Mouse (Mus musculus) embryonic facial prominence, embryonic 10.5 days (tissue): ENCODE data around the gene Umodl1. TPM values are rescaled to one million over a fixed set of nuclear protein-coding genes. Genes with fewer than 3 reads are reported as not detected.

ENCODE experiments used
- DNase-seq: peaks from one replicate; pipeline ENCODE4 v3.0.0-alpha.2; 2017; ENCODE audit warnings: low spot score
- H3K27ac ChIP-seq: fragments of 300-500 bp; sonication (generic); replicated peaks from 2 replicates; pipeline ENCODE4 v1.5.1; 2016; ENCODE audit warnings: mild to moderate bottlenecking
- H3K27me3 ChIP-seq: fragments of 300-500 bp; sonication (generic); replicated peaks from 2 replicates; pipeline ENCODE4 v1.6.1; 2016; ENCODE audit warnings: low read depth, mild to moderate bottlenecking; ENCODE audit not compliant: poor library complexity, severe bottlenecking
- H3K36me3 ChIP-seq: fragments of 300-500 bp; sonication (generic); replicated peaks from 2 replicates; pipeline ENCODE4 v1.6.1; 2016; ENCODE audit warnings: mild to moderate bottlenecking, moderate library complexity
- H3K4me1 ChIP-seq: fragments of 300-500 bp; sonication (generic); 2 replicates; pipeline ENCODE4 v1.6.1; 2016
- H3K4me3 ChIP-seq: fragments of 300-500 bp; sonication (generic); 2 replicates; pipeline ENCODE4 v1.5.1; 2016; ENCODE audit warnings: mild to moderate bottlenecking, moderate library complexity
- H3K9me3 ChIP-seq: fragments of 300-500 bp; sonication (generic); 2 replicates; pipeline ENCODE4 v1.6.1; 2016; ENCODE audit warnings: mild to moderate bottlenecking
- WGBS: fragments of 180-500 bp; shearing (Covaris S2); methylation state at CpG from one replicate; pipeline ENCODE4 v1.1.7; 2016; 5-methylcytosine and 5-hydroxymethylcytosine counted together
- polyA plus RNA-seq: library from polyadenylated mRNA; unstranded; fragments of >200 nt; fragmentation: Nextera tagmentation; extraction: Ambion mirVana; gene quantifications from 2 replicates; pipeline ENCODE4 v1.2.1, GENCODE M21; 2016

Gene Umodl1
- polyA plus RNA-seq, 1 experiment from 2014 or later = 0.19 TPM

DNA sequence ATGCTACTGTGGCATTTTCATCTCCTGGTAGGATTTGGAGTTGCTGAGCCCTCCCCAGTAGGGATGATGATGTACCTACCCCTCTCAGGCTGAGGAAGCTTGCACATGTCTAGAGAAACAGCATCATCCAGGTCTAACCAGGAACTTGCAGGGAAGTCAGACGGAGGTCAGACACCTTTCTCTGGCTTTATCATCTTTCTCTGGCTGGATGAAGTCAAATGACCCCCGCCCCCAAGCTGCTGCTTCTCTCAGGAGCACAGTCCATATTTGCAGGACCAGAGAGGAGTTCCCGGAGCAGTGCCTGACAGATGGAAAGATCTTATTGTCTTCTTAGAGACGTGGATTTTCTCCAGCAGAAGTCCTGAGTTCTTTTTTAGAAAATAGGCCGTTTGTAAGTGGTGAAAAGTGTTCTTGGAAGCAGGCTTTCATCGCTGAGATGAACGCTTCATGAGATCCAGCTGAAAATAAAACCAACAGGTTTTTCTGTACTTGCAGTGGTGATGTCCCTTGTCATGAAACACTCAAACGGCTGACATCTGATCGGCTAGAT lies 74.5 kb downstream of the Umodl1 start:
- no peaks in the 10 kb centered on the region for H3K27me3 ChIP-seq
- no peak overlapping the region for H3K27ac ChIP-seq
- no peaks in the 10 kb centered on the region for H3K36me3 ChIP-seq
- 88% methylated on average over 9 of the region's 9 CpGs for WGBS
- H3K4me1 ChIP-seq = peaks cover 16% of the 10 kb centered on the region
- H3K9me3 ChIP-seq = peaks cover 6% of the 10 kb centered on the region; the same call in 1 of the 2 replicates
- H3K4me3 ChIP-seq = no peak overlapping the region
- no peak for DNase-seq

DNA sequence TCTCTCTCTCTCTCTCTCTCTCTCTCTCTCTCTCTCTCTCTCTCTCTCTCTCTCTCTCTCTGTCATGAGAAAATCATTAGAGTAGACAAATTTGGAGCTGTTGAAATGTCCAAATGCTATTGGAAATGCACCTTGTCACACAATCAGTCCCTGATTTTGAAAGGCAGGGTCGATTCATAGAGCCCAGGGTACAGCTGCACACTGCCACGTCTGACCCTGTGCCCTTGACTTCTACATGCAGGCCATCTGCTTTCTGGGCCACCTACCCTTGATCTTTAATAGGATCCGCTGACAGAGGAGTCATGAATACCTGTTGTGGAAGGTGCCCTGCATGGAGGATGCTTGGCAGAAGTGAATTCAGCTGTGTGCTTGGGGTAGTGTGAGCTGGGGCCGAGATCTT lies 75.0 kb downstream of the Umodl1 start:
- H3K27ac ChIP-seq = no peak overlapping the region
- no peak overlapping the region for H3K4me3 ChIP-seq
- H3K27me3 ChIP-seq = no peaks in the 10 kb centered on the region
- no peaks in the 10 kb centered on the region for H3K36me3 ChIP-seq
- 85% methylated on average over 4 of the region's 4 CpGs for WGBS
- peaks cover 17% of the 10 kb centered on the region for H3K4me1 ChIP-seq
- H3K9me3 ChIP-seq = peaks cover 6% of the 10 kb centered on the region; the same call in 1 of the 2 replicates
- DNase-seq = no peak

DNA sequence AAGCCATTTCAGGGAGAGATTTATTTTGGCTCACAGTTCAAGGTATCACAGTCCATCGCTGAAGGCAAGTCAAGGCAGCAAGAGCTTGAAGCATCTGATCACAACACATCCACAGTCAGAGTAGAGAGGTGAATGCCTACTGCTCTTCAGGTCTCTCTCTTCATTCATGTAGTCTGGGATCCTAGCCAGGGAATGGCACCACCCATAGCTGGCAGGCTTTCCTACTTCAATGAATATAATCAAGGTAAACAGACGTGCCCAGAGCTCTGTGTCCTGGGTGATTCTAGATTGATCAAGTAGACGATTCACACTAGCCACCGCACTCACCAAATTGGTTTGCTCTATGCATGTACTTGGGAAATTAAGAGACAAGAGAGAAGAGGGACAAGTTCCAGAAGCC lies 77.9 kb downstream of the Umodl1 start:
- peaks cover 25% of the 10 kb centered on the region for H3K4me1 ChIP-seq
- H3K4me3 ChIP-seq = no peak overlapping the region
- no peaks in the 10 kb centered on the region for H3K27me3 ChIP-seq
- DNase-seq = no peak
- H3K36me3 ChIP-seq = no peaks in the 10 kb centered on the region
- 92% methylated on average over 4 of the region's 4 CpGs for WGBS
- H3K27ac ChIP-seq = no peak overlapping the region
- H3K9me3 ChIP-seq = peaks cover 6% of the 10 kb centered on the region; the same call in 1 of the 2 replicates

DNA sequence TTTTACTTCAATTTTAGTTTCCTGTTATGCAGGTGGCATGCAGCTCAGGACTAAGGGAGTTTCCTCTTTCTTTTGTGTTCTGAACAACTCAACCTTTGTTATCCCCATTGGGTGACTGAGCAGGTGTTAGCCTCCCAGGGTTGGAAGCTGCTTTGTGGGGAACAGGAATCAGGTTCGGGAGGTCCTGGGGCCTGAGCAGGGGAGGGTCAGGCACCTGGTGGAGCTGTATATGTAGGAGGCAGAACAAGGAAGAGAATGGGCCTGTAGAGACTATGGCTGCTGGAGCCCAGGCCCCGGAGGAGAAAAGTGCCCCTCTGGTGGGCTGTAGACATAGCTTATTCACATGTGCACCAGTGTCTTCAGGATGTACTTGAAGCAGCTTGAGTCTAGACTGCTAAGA lies 78.8 kb downstream of the Umodl1 start:
- Histone ChIP-seq H3K4me3 (no peak overlapping the region), H3K27ac (peak overlapping the region; percentile 20; the same call in 1 of the 2 replicates), H3K9me3 (peaks cover 6% of the 10 kb centered on the region; the same call in 1 of the 2 replicates), H3K4me1 (peaks cover 30% of the 10 kb centered on the region), H3K36me3 (no peaks in the 10 kb centered on the region), H3K27me3 (no peaks in the 10 kb centered on the region)
- 61% methylated on average over 2 of the region's 2 CpGs for WGBS
- DNase-seq = no peak

DNA sequence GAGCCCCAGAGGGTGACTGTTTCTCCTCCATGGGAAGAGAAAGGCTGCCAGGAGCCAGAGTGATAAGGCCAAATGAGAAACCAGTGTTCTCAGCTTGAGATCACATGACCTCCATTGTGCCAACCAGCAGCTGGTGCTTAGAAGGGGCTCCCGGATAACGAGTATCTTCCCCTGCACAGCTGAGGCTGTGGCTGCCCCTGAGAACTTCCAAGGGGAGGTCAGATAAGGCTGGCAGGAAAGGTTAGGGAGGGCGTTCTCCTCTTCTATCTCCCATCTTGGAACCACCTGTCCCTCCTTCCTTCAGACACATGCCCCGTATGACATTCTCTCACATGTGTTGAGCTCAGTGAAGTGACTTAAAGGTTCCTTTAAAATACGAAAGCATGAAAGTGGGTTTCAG lies 79.7 kb downstream of the Umodl1 start:
- Histone ChIP-seq H3K9me3 (peaks cover 6% of the 10 kb centered on the region; the same call in 1 of the 2 replicates), H3K27ac (peak overlapping the region; percentile 20), H3K4me3 (no peak overlapping the region), H3K36me3 (no peaks in the 10 kb centered on the region), H3K27me3 (no peaks in the 10 kb centered on the region), H3K4me1 (peaks cover 33% of the 10 kb centered on the region)
- 57% methylated on average over 5 of the region's 5 CpGs for WGBS
- no peak for DNase-seq

DNA sequence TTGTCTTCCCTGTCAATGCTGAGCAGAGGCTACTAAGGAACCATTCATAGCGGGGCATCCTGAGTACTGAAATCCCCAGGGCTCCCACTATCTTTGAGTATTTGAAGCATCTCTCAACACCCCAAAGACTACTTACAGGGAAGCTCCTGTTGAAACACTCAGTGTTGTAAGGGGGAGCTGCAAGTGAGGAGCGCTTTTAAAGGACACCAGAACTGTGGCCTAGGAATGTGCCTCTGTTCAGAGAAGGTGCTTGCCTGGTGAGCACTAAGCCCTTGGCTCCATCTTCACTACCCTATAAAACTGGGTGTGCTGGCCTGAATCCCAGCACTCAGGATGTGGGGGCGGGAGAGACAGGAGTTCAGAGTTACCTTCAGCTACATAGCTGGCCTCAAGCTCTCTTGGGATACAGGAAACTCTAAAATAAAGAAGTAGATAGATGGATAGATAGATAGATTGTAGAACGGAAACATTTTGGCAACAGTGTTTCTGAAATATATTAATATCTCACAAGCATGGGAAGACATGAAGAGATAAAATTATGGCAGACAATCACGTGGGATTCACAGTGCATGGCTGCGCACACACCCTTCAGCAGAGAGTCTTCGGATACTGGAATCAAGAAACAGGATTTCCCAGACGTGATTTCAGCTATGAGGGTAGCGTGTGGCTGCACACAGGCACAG lies 80.4 kb downstream of the Umodl1 start:
- Histone ChIP-seq H3K4me3 (no peak overlapping the region), H3K4me1 (peaks cover 34% of the 10 kb centered on the region), H3K27ac (no peak overlapping the region), H3K9me3 (peaks cover 6% of the 10 kb centered on the region; the same call in 1 of the 2 replicates), H3K36me3 (no peaks in the 10 kb centered on the region), H3K27me3 (no peaks in the 10 kb centered on the region)
- DNase-seq = no peak
- 90% methylated on average over 9 of the region's 9 CpGs for WGBS

DNA sequence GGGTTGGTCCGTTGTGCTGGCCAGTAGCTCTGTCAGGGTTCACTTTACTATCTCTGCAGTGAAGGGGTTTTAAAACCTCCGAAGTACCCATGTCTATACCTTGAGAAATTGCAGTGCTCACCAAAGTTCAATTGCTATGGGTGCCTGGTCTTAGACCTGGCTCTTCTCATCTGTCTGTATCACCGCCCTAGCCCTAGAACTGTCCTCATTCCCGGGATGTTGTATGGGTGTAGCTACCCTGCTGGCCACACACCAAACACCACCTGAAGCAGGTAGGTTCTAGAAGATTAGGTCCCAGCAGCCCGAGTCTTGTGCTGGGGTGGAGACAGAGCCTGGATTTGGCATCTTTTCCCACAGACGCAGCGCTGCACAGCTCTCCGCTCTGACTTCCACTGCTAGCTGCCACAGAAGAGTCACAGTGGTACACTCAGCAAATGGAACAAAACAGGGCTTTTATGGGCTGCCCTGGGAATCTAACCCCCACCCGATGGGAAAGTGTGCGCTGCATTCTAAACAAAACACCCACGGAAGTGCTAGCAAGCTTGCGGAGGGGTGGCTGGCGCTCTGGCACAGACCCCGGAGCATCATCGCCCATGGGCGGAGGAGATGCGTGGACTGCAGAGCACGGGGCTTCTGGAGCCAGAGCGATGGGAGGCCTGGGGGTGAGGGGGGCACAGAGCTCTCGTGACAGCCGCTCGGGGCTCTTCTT lies 81.9 kb downstream of the Umodl1 start:
- H3K27ac ChIP-seq = 0 out of 2 replicates have a peak overlapping the region, but pooled peaks have one; percentile 45
- no peaks in the 10 kb centered on the region for H3K27me3 ChIP-seq
- H3K9me3 ChIP-seq = peaks cover 6% of the 10 kb centered on the region; the same call in 1 of the 2 replicates
- H3K4me1 ChIP-seq = peaks cover 40% of the 10 kb centered on the region
- no peak for DNase-seq
- WGBS = 87% methylated on average over 22 of the region's 22 CpGs
- H3K4me3 ChIP-seq = no peak overlapping the region
- H3K36me3 ChIP-seq = no peaks in the 10 kb centered on the region

DNA sequence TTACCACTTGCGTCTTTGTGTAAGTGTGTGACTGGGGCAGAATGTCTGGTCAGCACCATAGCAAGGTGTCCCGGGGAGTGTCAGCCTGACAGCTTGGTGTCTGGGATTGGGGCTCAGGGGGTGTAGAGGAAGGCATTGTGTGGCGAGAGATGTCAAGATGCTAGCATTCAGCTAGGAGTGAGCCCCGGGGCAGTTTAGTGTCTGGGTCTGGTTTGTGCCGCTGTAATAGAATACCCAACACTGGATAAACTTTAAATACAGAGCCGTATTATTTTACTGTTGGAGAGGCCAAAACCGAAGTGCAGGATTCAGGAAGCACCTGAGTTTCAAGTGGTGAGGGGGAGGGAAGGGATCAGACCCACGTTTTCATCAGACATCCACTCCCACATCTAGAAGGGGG lies 82.9 kb downstream of the Umodl1 start:
- Histone ChIP-seq H3K27me3 (no peaks in the 10 kb centered on the region), H3K4me3 (no peak overlapping the region), H3K9me3 (peaks cover 2% of the 10 kb centered on the region; the same call in 1 of the 2 replicates), H3K27ac (0 out of 2 replicates have a peak overlapping the region, but pooled peaks have one; percentile 30), H3K36me3 (no peaks in the 10 kb centered on the region), H3K4me1 (peaks cover 40% of the 10 kb centered on the region)
- no peak for DNase-seq
- 57% methylated on average over 8 of the region's 8 CpGs for WGBS

DNA sequence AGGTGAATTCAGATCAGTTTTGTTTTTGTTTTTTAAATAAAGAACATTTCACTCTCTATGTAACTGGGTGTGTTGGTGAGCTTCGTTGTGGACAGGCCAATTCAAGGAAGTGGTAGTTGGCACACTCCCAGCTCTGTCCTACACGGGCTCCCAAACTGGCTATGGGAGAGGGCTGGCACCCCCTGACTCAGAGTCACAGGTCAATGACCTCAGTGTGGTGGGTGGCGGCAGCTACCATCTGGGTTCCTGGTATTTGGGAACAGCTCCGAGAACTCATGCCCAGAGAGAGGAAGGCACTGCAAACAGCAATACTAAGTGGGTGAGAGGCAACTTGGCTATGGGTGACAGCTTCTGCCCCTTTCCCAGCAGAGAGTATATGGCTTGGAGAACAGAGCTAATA lies 83.9 kb downstream of the Umodl1 start:
- WGBS = 89% methylated on average over 4 of the region's 4 CpGs
- H3K36me3 ChIP-seq = no peaks in the 10 kb centered on the region
- no peak for DNase-seq
- no peaks in the 10 kb centered on the region for H3K9me3 ChIP-seq
- H3K4me1 ChIP-seq = peaks cover 41% of the 10 kb centered on the region
- no peaks in the 10 kb centered on the region for H3K27me3 ChIP-seq
- H3K4me3 ChIP-seq = no peak overlapping the region
- H3K27ac ChIP-seq = no peak overlapping the region

DNA sequence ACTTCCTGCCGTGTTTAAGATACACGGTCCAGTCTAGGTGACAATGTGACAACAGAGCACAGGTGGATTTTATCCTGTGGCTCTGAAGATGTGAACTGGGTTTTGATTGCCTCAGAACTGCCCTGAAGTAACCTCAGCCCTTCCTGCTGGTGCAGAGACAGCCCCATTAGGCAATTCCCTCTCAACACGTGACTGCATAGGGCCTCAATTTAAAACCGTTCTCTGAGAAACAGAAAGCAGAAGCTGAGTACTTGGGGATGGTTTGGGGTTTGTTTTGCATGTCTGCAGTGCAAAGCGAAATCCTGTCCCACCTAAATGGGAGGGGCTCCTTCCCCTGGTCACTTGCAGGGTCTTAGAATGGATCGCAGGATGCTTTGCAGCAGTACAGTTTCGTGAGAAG lies 85.2 kb downstream of the Umodl1 start:
- DNase-seq = no peak
- no peaks in the 10 kb centered on the region for H3K27me3 ChIP-seq

DNA sequence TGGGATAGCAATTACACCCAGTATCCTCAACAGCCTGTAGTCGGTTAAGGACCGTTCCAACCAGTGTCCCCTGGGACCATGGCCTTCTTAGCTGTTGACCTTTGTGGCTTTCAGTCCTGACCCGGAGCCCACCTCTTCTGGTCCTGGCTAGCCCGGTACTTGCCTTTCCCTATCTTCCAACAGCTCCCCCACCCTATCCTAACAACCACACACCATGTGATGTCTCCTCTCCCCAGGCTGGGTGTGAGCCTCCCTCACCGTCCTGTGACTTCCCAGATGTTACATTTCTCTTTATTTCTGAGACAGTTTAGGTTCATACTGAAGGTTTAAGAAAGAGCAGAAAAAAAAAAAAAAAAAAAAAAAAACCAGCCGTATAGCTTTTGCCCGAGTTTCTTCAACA lies 86.0 kb downstream of the Umodl1 start:
- no peak overlapping the region for H3K27ac ChIP-seq
- no peaks in the 10 kb centered on the region for H3K9me3 ChIP-seq
- no peaks in the 10 kb centered on the region for H3K27me3 ChIP-seq
- no peak overlapping the region for H3K4me3 ChIP-seq
- no peak for DNase-seq
- WGBS = 68% methylated on average over 7 of the region's 7 CpGs
- H3K4me1 ChIP-seq = peaks cover 29% of the 10 kb centered on the region
- no peaks in the 10 kb centered on the region for H3K36me3 ChIP-seq

More for the DNA sequence above, 85.2 kb downstream of the Umodl1 start:
- H3K4me1 ChIP-seq = peaks cover 29% of the 10 kb centered on the region
- 70% methylated on average over 7 of the region's 7 CpGs for WGBS
- no peaks in the 10 kb centered on the region for H3K36me3 ChIP-seq
- H3K9me3 ChIP-seq = no peaks in the 10 kb centered on the region
- no peak overlapping the region for H3K4me3 ChIP-seq
- no peak overlapping the region for H3K27ac ChIP-seq

DNA sequence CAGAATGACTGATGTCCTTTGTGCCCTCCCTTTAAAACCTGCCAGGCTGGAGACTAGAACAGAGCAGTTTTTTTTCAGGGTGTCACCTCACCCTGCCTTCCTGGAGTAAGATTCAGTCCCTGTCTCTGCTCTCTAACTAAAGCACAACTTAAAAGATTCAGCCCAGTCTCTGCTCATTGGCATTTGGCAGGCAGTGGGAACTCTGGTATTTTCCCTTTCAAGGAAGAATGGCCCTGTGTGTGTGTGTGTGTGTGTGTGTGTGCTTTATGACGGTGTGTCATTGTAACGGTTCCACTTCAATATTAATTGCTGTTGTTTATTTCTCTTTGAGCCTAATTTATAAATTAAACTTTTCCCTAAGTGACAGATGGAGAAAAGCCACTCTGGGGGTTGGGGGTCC lies 88.3 kb downstream of the Umodl1 start:
- no peaks in the 10 kb centered on the region for H3K27me3 ChIP-seq
- WGBS = 71% methylated on average over 2 of the region's 2 CpGs
- H3K36me3 ChIP-seq = no peaks in the 10 kb centered on the region
- H3K4me3 ChIP-seq = no peak overlapping the region
- no peak overlapping the region for H3K27ac ChIP-seq
- no peaks in the 10 kb centered on the region for H3K9me3 ChIP-seq
- no peak for DNase-seq
- peaks cover 16% of the 10 kb centered on the region for H3K4me1 ChIP-seq
